Mouse (Mus musculus): ENCODE measurements around the gene Fam213a. TPM values are rescaled to one million over a fixed set of nuclear protein-coding genes. Genes with fewer than 3 reads are reported as not detected.

Fam213a gene
- polyA plus RNA-seq, 1 experiment from 2014 or later, result 112 TPM

DNA sequence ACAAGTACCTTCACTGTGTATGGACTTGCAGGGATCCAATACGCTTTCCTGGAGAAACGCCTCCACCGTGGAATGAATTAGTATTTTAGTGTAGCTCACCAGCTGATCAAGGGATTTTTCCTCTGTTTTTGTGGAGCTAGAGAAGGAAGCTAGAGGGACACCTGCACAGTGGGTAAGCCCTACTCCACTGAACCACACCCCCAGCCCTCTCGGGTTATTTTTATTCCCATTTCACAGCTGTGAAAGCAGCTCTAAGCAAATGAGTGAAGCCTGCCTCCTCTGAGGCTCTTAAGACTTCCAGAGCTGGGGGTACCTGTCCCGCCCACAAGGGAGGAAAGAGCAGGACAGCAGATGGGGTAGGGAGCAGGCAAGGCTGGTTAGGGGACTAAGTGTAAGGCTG is 60.2 kb downstream of the Fam213a start:
- Histone ChIP-seq H3K36me3 (ENCODE audit: control insufficient read depth, insufficient read depth, low read length) (no peaks in the 10 kb centered on the region), H3K4me1 (ENCODE audit: control insufficient read depth, insufficient read depth, low read length) (peaks cover 68% of the 10 kb centered on the region), H3K4me3 (ENCODE audit: low read length) (no peak overlapping the region), H3K27ac (ENCODE audit: low read depth, low read length) (no peak overlapping the region), H3K27me3 (ENCODE audit: control insufficient read depth, insufficient read depth, low read length) (no peaks in the 10 kb centered on the region), H3K4me2 (replicated peaks; ENCODE audit: low read depth, low read length) (no peak overlapping the region), H3K9me3 (ENCODE audit: control insufficient read depth, low read length) (no peaks in the 10 kb centered on the region), H3K9ac (ENCODE audit: low read depth, low read length) (no peak overlapping the region)
- no peak for ATAC-seq (ENCODE audit: low FRiP score, low TSS enrichment)
- WGBS, result 61% methylated on average over 5 of the region's 5 CpGs

GRCm38 (mm10) chr14:40952715-40953114 is 60.9 kb downstream of the Fam213a start:
- Histone ChIP-seq H3K27me3 (ENCODE audit: control insufficient read depth, insufficient read depth, low read length) (no peaks in the 10 kb centered on the region), H3K4me1 (ENCODE audit: control insufficient read depth, insufficient read depth, low read length) (peaks cover 66% of the 10 kb centered on the region), H3K4me3 (ENCODE audit: low read length) (no peak overlapping the region), H3K27ac (ENCODE audit: low read depth, low read length) (no peak overlapping the region), H3K36me3 (ENCODE audit: control insufficient read depth, insufficient read depth, low read length) (no peaks in the 10 kb centered on the region), H3K9ac (ENCODE audit: low read depth, low read length) (no peak overlapping the region), H3K4me2 (replicated peaks; ENCODE audit: low read depth, low read length) (no peak overlapping the region), H3K9me3 (ENCODE audit: control insufficient read depth, low read length) (no peaks in the 10 kb centered on the region)
- no peak for ATAC-seq (ENCODE audit: low FRiP score, low TSS enrichment)
- WGBS, result 35% methylated on average over 2 of the region's 2 CpGs

- no peak overlapping the region for H3K4me2 ChIP-seq (replicated peaks; ENCODE audit: low read depth, low read length)
- H3K36me3 ChIP-seq (ENCODE audit: control insufficient read depth, insufficient read depth, low read length), result no peaks in the 10 kb centered on the region; the same call in 1 of the 2 replicates
- ATAC-seq (ENCODE audit: low FRiP score, low TSS enrichment), result no peak
- no peak overlapping the region for H3K4me3 ChIP-seq (ENCODE audit: low read length)
- no peaks in the 10 kb centered on the region for H3K27me3 ChIP-seq (ENCODE audit: control insufficient read depth, insufficient read depth, low read length)
- H3K9ac ChIP-seq (ENCODE audit: low read depth, low read length), result no peak overlapping the region
- peaks cover 63% of the 10 kb centered on the region for H3K4me1 ChIP-seq (ENCODE audit: control insufficient read depth, insufficient read depth, low read length)
- no peaks in the 10 kb centered on the region for H3K9me3 ChIP-seq (ENCODE audit: control insufficient read depth, low read length)
- H3K27ac ChIP-seq (ENCODE audit: low read depth, low read length), result no peak overlapping the region
- WGBS, result 78% methylated on average over 3 of the region's 3 CpGs
Measured at GRCm38 (mm10) chr14:40952301-40952700, 61.3 kb downstream of the Fam213a start.

- H3K4me1 ChIP-seq (ENCODE audit: control insufficient read depth, insufficient read depth, low read length), result peaks cover 41% of the 10 kb centered on the region
- peaks cover 5% of the 10 kb centered on the region; the same call in 1 of the 2 replicates for H3K36me3 ChIP-seq (ENCODE audit: control insufficient read depth, insufficient read depth, low read length)
- no peak overlapping the region for H3K9ac ChIP-seq (ENCODE audit: low read depth, low read length)
- H3K4me2 ChIP-seq (replicated peaks; ENCODE audit: low read depth, low read length), result no peak overlapping the region
- no peaks in the 10 kb centered on the region for H3K9me3 ChIP-seq (ENCODE audit: control insufficient read depth, low read length)
- H3K27me3 ChIP-seq (ENCODE audit: control insufficient read depth, insufficient read depth, low read length), result no peaks in the 10 kb centered on the region
- no peak overlapping the region for H3K4me3 ChIP-seq (ENCODE audit: low read length)
- WGBS, result 66% methylated on average over 7 of the region's 7 CpGs
- H3K27ac ChIP-seq (ENCODE audit: low read depth, low read length), result no peak overlapping the region
- no peak for ATAC-seq (ENCODE audit: low FRiP score, low TSS enrichment)
Measured at GRCm38 (mm10) chr14:40949730-40950614, 63.6 kb downstream of the Fam213a start.

- Histone ChIP-seq H3K27me3 (ENCODE audit: control insufficient read depth, insufficient read depth, low read length) (no peaks in the 10 kb centered on the region), H3K36me3 (ENCODE audit: control insufficient read depth, insufficient read depth, low read length) (peaks cover 5% of the 10 kb centered on the region; the same call in 1 of the 2 replicates), H3K27ac (ENCODE audit: low read depth, low read length) (no peak overlapping the region), H3K9me3 (ENCODE audit: control insufficient read depth, low read length) (no peaks in the 10 kb centered on the region), H3K9ac (ENCODE audit: low read depth, low read length) (no peak overlapping the region), H3K4me3 (ENCODE audit: low read length) (no peak overlapping the region), H3K4me2 (replicated peaks; ENCODE audit: low read depth, low read length) (no peak overlapping the region), H3K4me1 (ENCODE audit: control insufficient read depth, insufficient read depth, low read length) (peaks cover 33% of the 10 kb centered on the region)
- WGBS, result 42% methylated on average over 3 of the region's 3 CpGs
- peak; percentile 40; the same call in 1 of the 2 replicates for ATAC-seq (ENCODE audit: low FRiP score, low TSS enrichment)
Measured at GRCm38 (mm10) chr14:40949047-40949446, 64.5 kb downstream of the Fam213a start.

DNA sequence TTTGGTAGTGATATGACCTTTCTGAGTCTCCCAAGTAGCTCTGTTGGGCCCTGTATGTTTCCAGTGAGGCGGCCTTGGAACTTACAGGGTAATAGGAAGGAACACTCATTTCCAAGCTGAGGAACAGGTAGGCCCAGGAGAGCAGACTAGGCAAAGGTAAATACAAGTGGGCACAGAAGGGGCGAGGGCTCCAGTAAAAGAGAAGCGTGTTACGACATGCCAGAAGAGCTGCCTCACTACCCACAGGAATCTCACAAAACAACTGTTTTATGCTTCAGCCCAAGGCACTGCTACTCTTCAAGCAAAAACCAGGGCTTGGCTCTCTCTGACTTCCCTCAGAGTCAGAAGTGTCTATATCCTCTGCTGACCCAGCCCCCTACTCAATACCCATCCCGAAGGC is 65.1 kb downstream of the Fam213a start:
- 71% methylated on average over 5 of the region's 5 CpGs for WGBS
- Histone ChIP-seq H3K36me3 (ENCODE audit: control insufficient read depth, insufficient read depth, low read length) (peaks cover 5% of the 10 kb centered on the region; the same call in 1 of the 2 replicates), H3K4me1 (ENCODE audit: control insufficient read depth, insufficient read depth, low read length) (peaks cover 31% of the 10 kb centered on the region), H3K9ac (ENCODE audit: low read depth, low read length) (no peak overlapping the region), H3K9me3 (ENCODE audit: control insufficient read depth, low read length) (no peaks in the 10 kb centered on the region), H3K4me2 (replicated peaks; ENCODE audit: low read depth, low read length) (no peak overlapping the region), H3K4me3 (ENCODE audit: low read length) (no peak overlapping the region), H3K27ac (ENCODE audit: low read depth, low read length) (no peak overlapping the region), H3K27me3 (ENCODE audit: control insufficient read depth, insufficient read depth, low read length) (no peaks in the 10 kb centered on the region)
- 0 out of 2 replicates have a peak, but pooled peaks have one; percentile 14 for ATAC-seq (ENCODE audit: low FRiP score, low TSS enrichment)

GRCm38 (mm10) chr14:40947431-40948394 is 65.9 kb downstream of the Fam213a start:
- no peak overlapping the region for H3K4me2 ChIP-seq (replicated peaks; ENCODE audit: low read depth, low read length)
- H3K27me3 ChIP-seq (ENCODE audit: control insufficient read depth, insufficient read depth, low read length), result no peaks in the 10 kb centered on the region
- H3K4me1 ChIP-seq (ENCODE audit: control insufficient read depth, insufficient read depth, low read length), result peaks cover 31% of the 10 kb centered on the region
- no peaks in the 10 kb centered on the region for H3K9me3 ChIP-seq (ENCODE audit: control insufficient read depth, low read length)
- no peak overlapping the region for H3K9ac ChIP-seq (ENCODE audit: low read depth, low read length)
- no peak overlapping the region for H3K4me3 ChIP-seq (ENCODE audit: low read length)
- peaks cover 5% of the 10 kb centered on the region; the same call in 1 of the 2 replicates for H3K36me3 ChIP-seq (ENCODE audit: control insufficient read depth, insufficient read depth, low read length)
- no peak; the same call in 1 of the 2 replicates for ATAC-seq (ENCODE audit: low FRiP score, low TSS enrichment)
- H3K27ac ChIP-seq (ENCODE audit: low read depth, low read length), result no peak overlapping the region
- 63% methylated on average over 14 of the region's 14 CpGs for WGBS

GRCm38 (mm10) chr14:40943802-40944201 is 69.8 kb downstream of the Fam213a start:
- Histone ChIP-seq H3K27me3 (ENCODE audit: control insufficient read depth, insufficient read depth, low read length) (no peaks in the 10 kb centered on the region), H3K4me3 (ENCODE audit: low read length) (no peak overlapping the region), H3K27ac (ENCODE audit: low read depth, low read length) (no peak overlapping the region), H3K4me2 (replicated peaks; ENCODE audit: low read depth, low read length) (no peak overlapping the region), H3K9ac (ENCODE audit: low read depth, low read length) (no peak overlapping the region), H3K9me3 (ENCODE audit: control insufficient read depth, low read length) (no peaks in the 10 kb centered on the region), H3K36me3 (ENCODE audit: control insufficient read depth, insufficient read depth, low read length) (peaks cover 5% of the 10 kb centered on the region; the same call in 1 of the 2 replicates), H3K4me1 (ENCODE audit: control insufficient read depth, insufficient read depth, low read length) (peaks cover 8% of the 10 kb centered on the region; the same call in 1 of the 2 replicates)
- 88% methylated on average over 2 of the region's 2 CpGs for WGBS
- no peak for ATAC-seq (ENCODE audit: low FRiP score, low TSS enrichment)
